Comparison of ENCODE assay signal across 9 mouse cellular contexts in genomic region chr11:54534871-54535270, GRCm38 (mm10). TPM values are rescaled to one million over a fixed set of nuclear protein-coding genes. Genes with fewer than 3 reads are reported as not detected.
A peak's percentile ranks its signal among the peaks of the same experiment; 100 is the strongest.
DNase-seq lines count a peak whose midpoint lies in the region; ATAC-seq and TF ChIP-seq lines count a peak whose summit lies in the region.
"Had no signal": no experiment of that assay in that cellular context is flagged by ENCODE, and none has a peak within 500 bp of the region (broad histone marks: within the 10 kb centered on the region; RNA-seq: fewer than 3 reads in every experiment).

No protein-coding gene starts in this region.

- TF ChIP-seq POLR2A in bone marrow macrophage, adult 2 months (IDR thresholded peaks at IDR 0.05; ENCODE audit: borderline replicate concordance, low read depth, low read length), result no peak
- TF ChIP-seq POLR2A in limb, embryonic 14.5 days (IDR thresholded peaks at IDR 0.05; ENCODE audit: borderline replicate concordance, extremely low read depth, insufficient read depth, insufficient read length), result no peak

- H3K27ac ChIP-seq in midbrain, embryonic 10.5 days (replicated peaks), result no peak overlapping the region
- no peak overlapping the region for H3K27ac ChIP-seq in midbrain, embryonic 16.5 days (ENCODE audit: low read length)
- no peak overlapping the region for H3K27ac ChIP-seq in bone marrow macrophage, adult 2 months (ENCODE audit: insufficient read depth, low read depth, low read length)
- H3K27ac ChIP-seq in limb, embryonic 14.5 days (replicated peaks; ENCODE audit: low read depth, low read length), result no peak overlapping the region
- H3K27ac ChIP-seq: stomach, embryonic 15.5 days had no signal

- H3K4me1 ChIP-seq in midbrain, embryonic 10.5 days, result peaks cover 6% of the 10 kb centered on the region
- H3K4me1 ChIP-seq in midbrain, embryonic 16.5 days (ENCODE audit: control insufficient read depth, insufficient read depth, low read length), result no peaks in the 10 kb centered on the region
- peaks cover 31% of the 10 kb centered on the region for H3K4me1 ChIP-seq in bone marrow macrophage, adult 2 months (ENCODE audit: control insufficient read depth, insufficient read depth, low read length)
- H3K4me1 ChIP-seq in limb, embryonic 14.5 days (ENCODE audit: control insufficient read depth, insufficient read depth, low read length), result peaks cover 5% of the 10 kb centered on the region; the same call in 1 of the 2 replicates
- H3K4me1 ChIP-seq: stomach, embryonic 15.5 days had no signal

- WGBS in midbrain, embryonic 10.5 days, result 60% methylated on average over 6 of the region's 6 CpGs
- WGBS in midbrain, embryonic 16.5 days, result 52% methylated on average over 6 of the region's 6 CpGs
- WGBS in limb, embryonic 14.5 days, result 56% methylated on average over 6 of the region's 6 CpGs

- ATAC-seq in midbrain, embryonic 16.5 days, result no peak
- peak; percentile 85 for ATAC-seq in erythroid progenitor cell, adult 5-6 weeks (replicated peaks; ENCODE audit: low FRiP score, poor library complexity, severe bottlenecking)
- ATAC-seq in inflammation-experienced regulatory T-cells, adult 6 months, result peak; percentile 74
- no peak for ATAC-seq in limb, embryonic 14.5 days (ENCODE audit: low FRiP score, low read depth)

- H3K9ac ChIP-seq in midbrain, embryonic 16.5 days (ENCODE audit: low read depth, low read length), result no peak overlapping the region
- no peak overlapping the region for H3K9ac ChIP-seq in limb, embryonic 14.5 days (ENCODE audit: low read depth, low read length, severe bottlenecking)
- H3K9ac ChIP-seq: stomach, embryonic 15.5 days had no signal

- H3K36me3 ChIP-seq in midbrain, embryonic 10.5 days, result no peaks in the 10 kb centered on the region
- H3K36me3 ChIP-seq in midbrain, embryonic 16.5 days (ENCODE audit: control insufficient read depth, insufficient read depth, low read length), result no peaks in the 10 kb centered on the region
- H3K36me3 ChIP-seq in limb, embryonic 14.5 days (ENCODE audit: control insufficient read depth, insufficient read depth, low read length), result no peaks in the 10 kb centered on the region
- H3K36me3 ChIP-seq: stomach, embryonic 15.5 days had no signal

- no peak overlapping the region for H3K4me3 ChIP-seq in midbrain, embryonic 10.5 days
- H3K4me3 ChIP-seq in midbrain, embryonic 16.5 days (ENCODE audit: low read depth, low read length), result no peak overlapping the region
- no peak overlapping the region for H3K4me3 ChIP-seq in bone marrow macrophage, adult 2 months (ENCODE audit: insufficient read depth, low read length)
- H3K4me3 ChIP-seq in limb, embryonic 14.5 days (replicated peaks; ENCODE audit: low read length), result no peak overlapping the region
- H3K4me3 ChIP-seq: stomach, embryonic 15.5 days had no signal

- no peak overlapping the region for H3K4me2 ChIP-seq in midbrain, embryonic 16.5 days (ENCODE audit: low read length)
- H3K4me2 ChIP-seq in limb, embryonic 14.5 days (replicated peaks; ENCODE audit: low read depth, low read length, severe bottlenecking), result no peak overlapping the region
- H3K4me2 ChIP-seq: stomach, embryonic 15.5 days had no signal

- TF ChIP-seq CTCF in bone marrow macrophage, adult 2 months (IDR thresholded peaks at IDR 0.05; ENCODE audit: low read depth, low read length), result peak; percentile 75

- H3K27me3 ChIP-seq in midbrain, embryonic 10.5 days (ENCODE audit: low read depth, poor library complexity, severe bottlenecking), result no peaks in the 10 kb centered on the region
- no peaks in the 10 kb centered on the region for H3K27me3 ChIP-seq in midbrain, embryonic 16.5 days (ENCODE audit: control insufficient read depth, insufficient read depth, low read depth, low read length)
- no peaks in the 10 kb centered on the region for H3K27me3 ChIP-seq in limb, embryonic 14.5 days (ENCODE audit: control insufficient read depth, insufficient read depth, low read length)
- H3K27me3 ChIP-seq: stomach, embryonic 15.5 days had no signal

- H3K9me3 ChIP-seq in midbrain, embryonic 10.5 days (replicated peaks), result no peaks in the 10 kb centered on the region
- H3K9me3 ChIP-seq in midbrain, embryonic 16.5 days (replicated peaks; ENCODE audit: control insufficient read depth, low read length, poor library complexity, severe bottlenecking), result no peaks in the 10 kb centered on the region
- H3K9me3 ChIP-seq in limb, embryonic 14.5 days (ENCODE audit: control insufficient read depth, low read length), result no peaks in the 10 kb centered on the region
- H3K9me3 ChIP-seq: stomach, embryonic 15.5 days had no signal

- peak; percentile 54 for DNase-seq in midbrain, embryonic 10.5 days (ENCODE audit: low spot score)
- peak; percentile 58 for DNase-seq in limb, embryonic 14.5 days (ENCODE audit: low spot score)
- DNase-seq in ovary, postnatal 10 days (ENCODE audit: low spot score), result peak; percentile 64
- DNase-seq in thymus, postnatal 10 days (ENCODE audit: low spot score in 2 of 2), result peak; percentile 40 to 76

RNA-seq across cellular contexts. Expression of gene Rapgef6, which starts 12.2 kb away (rescaled TPM):
- polyA plus RNA-seq in midbrain, embryonic 10.5 days (2016; fragmentation: Nextera tagmentation; extraction: Ambion mirVana), result 31.3 and 33.1 TPM in 2 replicates
- polyA plus RNA-seq in midbrain, embryonic 16.5 days (2015; fragmentation: Nextera tagmentation; extraction: Ambion mirVana), result 40.2 and 44.3 TPM in 2 replicates
- 24.5 and 25.4 TPM in 2 replicates for polyA plus RNA-seq in bone marrow macrophage, adult 2 months (2012; ENCODE audit: insufficient read depth, insufficient read length, missing spikeins)
- total RNA-seq in erythroid progenitor cell, adult 5-6 weeks (2015; ENCODE audit: low replicate concordance), result 50.1 and 70.4 TPM in 2 replicates
- total RNA-seq in erythroid progenitor cell, adult 5-6 weeks (2017; ENCODE audit: low replicate concordance), result 90.4 and 96.1 TPM in 2 replicates
- 100 to 1,000 TPM; 104 to 248 (median 244) TPM for polyA plus RNA-seq in inflammation-experienced regulatory T-cells, adult 6 months (2017; shearing (Covaris generic))
- 13.8 and 17.5 TPM in 2 replicates for polyA plus RNA-seq in limb, embryonic 14.5 days (2012; rRNA removed)
- polyA plus RNA-seq in limb, embryonic 14.5 days (2014; fragmentation: Nextera tagmentation; extraction: Ambion mirVana), result 26.6 and 27.7 TPM in 2 replicates

Comparison
In these comparisons a context has a peak if more than half of its experiments do, and no peak if none do; other contexts are left out.
1. ATAC-seq: peak in erythroid progenitor cell, adult 5-6 weeks (single experiment) and inflammation-experienced regulatory T-cells, adult 6 months (single experiment); none in midbrain, embryonic 16.5 days (single experiment) and limb, embryonic 14.5 days (single experiment).
2. Peak in every context shown above with its lines, with median percentiles within 50 percentile points of each other: DNase-seq.